Mouse (Mus musculus) neural tube, embryonic 14.5 days (tissue): Measurements from ENCODE around the gene Ubr4. TPM values are rescaled to one million over a fixed set of nuclear protein-coding genes. Genes with fewer than 3 reads are reported as not detected.

Experiments used
- ATAC-seq: fragments of 200-750 bp; cut with Nextera tagmentation; 2 replicates; pipeline ENCODE4 v1.8.0; 2017; ENCODE audit warnings: low read depth, mild to moderate bottlenecking, moderate TSS enrichment, moderate library complexity
- H3K27ac ChIP-seq: fragments of 300-500 bp; sonication (generic); 2 replicates; pipeline ENCODE4 v1.5.1; 2014; ENCODE audit warnings: low read depth, mild to moderate bottlenecking, control low read depth, low read length, moderate library complexity, mixed read lengths
- H3K27me3 ChIP-seq: fragments of 300-500 bp; sonication (generic); 2 replicates; pipeline ENCODE4 v1.6.1; 2014; ENCODE audit warnings: low read length; ENCODE audit not compliant: control insufficient read depth, insufficient read depth
- H3K36me3 ChIP-seq: fragments of 300-500 bp; sonication (generic); 2 replicates; pipeline ENCODE4 v1.6.1; 2014; ENCODE audit warnings: low read length, mixed read lengths; ENCODE audit not compliant: control insufficient read depth, insufficient read depth
- H3K4me1 ChIP-seq: fragments of 300-500 bp; sonication (generic); 2 replicates; pipeline ENCODE4 v1.6.1; 2014; ENCODE audit warnings: low read length; ENCODE audit not compliant: control insufficient read depth, insufficient read depth
- H3K4me2 ChIP-seq: fragments of 300-500 bp; sonication (generic); 2 replicates; pipeline ENCODE4 v1.6.1; 2014; ENCODE audit warnings: mild to moderate bottlenecking, low read depth, low read length, control low read depth
- H3K4me3 ChIP-seq: fragments of 300-500 bp; sonication (generic); 2 replicates; pipeline ENCODE4 v1.5.1; 2014; ENCODE audit warnings: low read depth, low read length, control low read depth, mixed read lengths
- H3K9ac ChIP-seq: fragments of 300-500 bp; sonication (generic); replicated peaks from 2 replicates; pipeline ENCODE4 v1.6.1; 2014; ENCODE audit warnings: low read depth, mild to moderate bottlenecking, control low read depth, low read length, mixed read lengths
- H3K9me3 ChIP-seq: fragments of 300-500 bp; sonication (generic); 2 replicates; pipeline ENCODE4 v1.6.1; 2016; ENCODE audit warnings: low read length; ENCODE audit not compliant: control insufficient read depth
- WGBS: fragments of 180-500 bp; shearing (Covaris S2); extraction: QIAGEN DNeasy Blood & Tissue Kit; methylation state at CpG from one replicate; pipeline ENCODE4 v1.1.7; 2014; 5-methylcytosine and 5-hydroxymethylcytosine counted together
- polyA plus RNA-seq: library from polyadenylated mRNA; unstranded; fragments of >200 nt; fragmentation: Nextera tagmentation; extraction: Ambion mirVana; gene quantifications from 2 replicates; pipeline ENCODE4 v1.2.1, GENCODE M21; 2014

Ubr4 gene
- polyA plus RNA-seq, 1 experiment from 2014 or later, result 99.2 TPM

DNA sequence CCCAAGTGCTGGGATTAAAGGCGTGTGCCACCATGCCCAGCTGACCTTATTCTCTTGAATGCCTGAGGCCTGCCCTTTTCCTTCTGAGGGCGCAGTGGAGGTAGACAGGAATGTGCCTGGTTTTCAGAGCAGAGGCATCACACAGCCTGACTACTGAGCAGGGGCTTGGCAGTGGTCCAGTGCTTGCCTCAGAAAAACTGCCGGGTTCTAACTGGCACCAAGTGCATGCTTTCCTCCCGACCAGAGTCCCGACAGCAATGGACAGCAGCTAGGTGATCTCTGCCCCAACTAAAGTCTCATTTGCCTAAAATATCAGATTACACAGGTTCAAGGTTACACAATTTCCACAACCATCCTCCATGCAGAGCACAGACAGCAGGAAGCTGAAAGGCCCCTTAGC, 8.7 kb upstream of the Ubr4 start:
- Histone ChIP-seq H3K27me3 (no peaks in the 10 kb centered on the region), H3K4me3 (no peak overlapping the region), H3K36me3 (peaks cover 17% of the 10 kb centered on the region), H3K9me3 (no peaks in the 10 kb centered on the region), H3K4me1 (no peaks in the 10 kb centered on the region), H3K27ac (no peak overlapping the region), H3K9ac (no peak overlapping the region), H3K4me2 (no peak overlapping the region)
- 69% methylated on average over 5 of the region's 5 CpGs for WGBS
- no peak for ATAC-seq

DNA sequence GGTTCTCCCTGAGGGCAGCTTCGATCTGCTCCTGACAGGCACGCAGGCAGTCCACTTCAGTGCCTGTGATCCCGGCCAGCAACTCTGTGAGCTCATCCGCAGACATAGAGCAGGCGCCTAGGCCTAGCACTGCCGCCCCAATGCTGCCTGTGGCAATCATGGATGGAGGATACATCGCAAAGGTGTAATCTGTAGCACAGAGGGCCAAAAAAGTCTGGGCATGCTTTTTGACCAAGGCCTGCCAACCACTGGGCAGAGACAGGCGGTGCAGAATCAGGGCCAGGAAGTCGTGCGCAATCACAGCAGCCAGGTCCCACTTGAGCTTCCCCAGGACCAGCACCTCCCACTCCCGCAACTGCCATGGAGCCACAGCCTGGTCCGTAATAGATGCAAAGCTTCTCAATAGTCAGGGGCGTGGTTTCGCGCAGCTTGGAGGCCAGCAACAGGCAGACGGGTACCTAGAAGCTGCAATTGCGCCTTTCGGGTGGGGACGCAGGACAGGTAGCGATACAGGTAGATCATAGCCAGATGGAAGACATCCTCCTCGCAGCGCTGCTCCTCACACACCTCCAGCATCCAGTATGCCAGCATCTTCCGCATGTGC, 6.9 kb upstream of the Ubr4 start:
- H3K9ac ChIP-seq, result no peak overlapping the region
- H3K36me3 ChIP-seq, result peaks cover 25% of the 10 kb centered on the region
- H3K27ac ChIP-seq, result no peak overlapping the region
- H3K4me3 ChIP-seq, result no peak overlapping the region
- no peak overlapping the region for H3K4me2 ChIP-seq
- H3K4me1 ChIP-seq, result no peaks in the 10 kb centered on the region
- H3K27me3 ChIP-seq, result no peaks in the 10 kb centered on the region
- H3K9me3 ChIP-seq, result no peaks in the 10 kb centered on the region
- ATAC-seq, result no peak
- WGBS, result 76% methylated on average over 23 of the region's 23 CpGs

DNA sequence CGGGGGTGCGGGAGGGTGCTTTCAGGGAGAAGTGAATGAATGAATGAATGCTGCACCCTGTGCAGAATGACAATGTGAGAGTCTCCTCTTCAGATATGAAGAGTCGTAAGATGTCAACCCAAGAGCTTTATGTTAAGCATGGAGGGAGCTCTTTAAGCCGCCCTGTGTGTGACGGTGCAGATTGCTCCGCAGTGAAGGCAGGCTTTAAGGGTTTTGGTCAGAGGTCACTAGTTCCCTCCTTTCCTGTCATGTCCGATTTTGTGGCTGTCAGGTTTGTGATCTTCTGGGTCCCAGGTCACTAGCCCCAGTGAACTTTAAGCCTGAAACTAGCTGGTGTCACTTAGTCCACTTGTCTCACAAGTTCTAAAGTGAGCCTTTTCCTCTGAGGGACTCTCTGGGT, 423 bp downstream of the Ubr4 start:
- ATAC-seq, result no peak; the same call in 1 of the 2 replicates
- Histone ChIP-seq H3K27ac (peak overlapping the region; percentile 94), H3K4me1 (peaks cover 12% of the 10 kb centered on the region), H3K4me3 (peak overlapping the region; percentile 78), H3K36me3 (peaks cover 21% of the 10 kb centered on the region), H3K9me3 (no peaks in the 10 kb centered on the region), H3K4me2 (peak overlapping the region; percentile 98), H3K27me3 (no peaks in the 10 kb centered on the region), H3K9ac (peak overlapping the region; percentile 87)
- WGBS, result 1% methylated on average over 7 of the region's 7 CpGs

GRCm38 (mm10) chr4:139357211-139357610, 4.8 kb downstream of the Ubr4 start:
- no peak overlapping the region for H3K4me2 ChIP-seq
- no peaks in the 10 kb centered on the region for H3K9me3 ChIP-seq
- H3K27me3 ChIP-seq, result no peaks in the 10 kb centered on the region
- no peak overlapping the region for H3K9ac ChIP-seq
- H3K36me3 ChIP-seq, result peaks cover 31% of the 10 kb centered on the region
- no peak overlapping the region for H3K4me3 ChIP-seq
- H3K4me1 ChIP-seq, result peaks cover 4% of the 10 kb centered on the region; the same call in 1 of the 2 replicates
- WGBS, result 97% methylated on average over 3 of the region's 3 CpGs
- no peak for ATAC-seq
- no peak overlapping the region for H3K27ac ChIP-seq

GRCm38 (mm10) chr4:139360761-139361548, 8.5 kb downstream of the Ubr4 start:
- Histone ChIP-seq H3K9me3 (no peaks in the 10 kb centered on the region), H3K4me2 (no peak overlapping the region), H3K36me3 (peaks cover 61% of the 10 kb centered on the region), H3K27ac (no peak overlapping the region), H3K27me3 (no peaks in the 10 kb centered on the region), H3K9ac (no peak overlapping the region), H3K4me3 (no peak overlapping the region), H3K4me1 (no peaks in the 10 kb centered on the region)
- WGBS, result 93% methylated on average over 11 of the region's 11 CpGs
- no peak for ATAC-seq

- no peak for ATAC-seq
- WGBS, result 96% methylated on average over 3 of the region's 3 CpGs
- H3K4me2 ChIP-seq, result no peak overlapping the region
- no peak overlapping the region for H3K9ac ChIP-seq
- no peak overlapping the region for H3K27ac ChIP-seq
- peaks cover 85% of the 10 kb centered on the region for H3K36me3 ChIP-seq
- no peak overlapping the region for H3K4me3 ChIP-seq
- H3K9me3 ChIP-seq, result no peaks in the 10 kb centered on the region
- H3K4me1 ChIP-seq, result no peaks in the 10 kb centered on the region
- no peaks in the 10 kb centered on the region for H3K27me3 ChIP-seq
Observed at GRCm38 (mm10) chr4:139367336-139367735, 14.9 kb downstream of the Ubr4 start.

- no peak overlapping the region for H3K9ac ChIP-seq
- peaks cover 79% of the 10 kb centered on the region for H3K36me3 ChIP-seq
- no peaks in the 10 kb centered on the region for H3K4me1 ChIP-seq
- no peak overlapping the region for H3K4me3 ChIP-seq
- H3K4me2 ChIP-seq, result no peak overlapping the region
- no peak for ATAC-seq
- H3K9me3 ChIP-seq, result no peaks in the 10 kb centered on the region
- no peaks in the 10 kb centered on the region for H3K27me3 ChIP-seq
- H3K27ac ChIP-seq, result no peak overlapping the region
- WGBS, result over 99% methylated on average over 5 of the region's 5 CpGs
Observed at GRCm38 (mm10) chr4:139368038-139368437, 15.6 kb downstream of the Ubr4 start.

DNA sequence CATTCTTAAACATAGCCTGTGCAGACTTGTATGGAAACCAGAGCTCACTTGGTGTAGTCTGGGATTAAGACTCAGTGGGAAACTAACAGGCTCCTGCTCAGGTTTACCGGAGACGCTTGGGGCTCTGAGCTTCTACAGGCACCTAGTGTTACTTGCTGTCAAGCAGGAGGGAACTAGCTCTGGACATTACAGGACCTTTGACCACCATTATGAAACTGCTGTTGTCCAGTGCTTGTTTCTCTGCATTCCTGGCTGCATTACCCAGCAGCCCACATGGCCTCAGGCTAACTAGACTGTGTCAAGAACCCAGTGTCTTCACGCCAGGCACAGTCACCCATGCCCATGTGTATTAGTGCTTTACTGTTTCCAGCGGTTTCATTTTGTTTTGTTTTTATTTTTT, 20.7 kb downstream of the Ubr4 start:
- Histone ChIP-seq H3K4me1 (no peaks in the 10 kb centered on the region), H3K36me3 (peaks cover 64% of the 10 kb centered on the region), H3K9ac (no peak overlapping the region), H3K27ac (no peak overlapping the region), H3K4me3 (no peak overlapping the region), H3K27me3 (no peaks in the 10 kb centered on the region), H3K4me2 (no peak overlapping the region), H3K9me3 (no peaks in the 10 kb centered on the region)
- 95% methylated on average over 4 of the region's 4 CpGs for WGBS
- ATAC-seq, result no peak

DNA sequence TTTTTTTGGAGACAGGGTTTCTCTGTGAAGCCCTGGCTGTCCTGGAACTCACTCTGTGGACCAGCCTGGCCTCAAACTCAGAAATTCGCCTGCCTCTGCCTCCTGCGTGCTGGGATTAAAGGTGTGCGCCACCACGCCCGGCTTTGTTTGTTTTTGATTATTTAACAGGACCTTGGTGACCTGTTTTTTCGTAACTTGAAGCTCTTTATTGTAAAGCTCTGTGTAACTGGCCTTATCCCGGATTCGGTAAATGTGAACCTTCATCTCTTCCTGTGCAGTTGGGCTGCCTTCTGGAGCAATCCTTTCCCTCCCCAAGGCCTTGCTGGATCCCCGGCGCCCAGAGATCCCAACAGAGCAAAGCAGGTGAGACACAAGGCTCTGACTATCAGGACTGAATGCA, 21.1 kb downstream of the Ubr4 start:
- H3K27me3 ChIP-seq, result no peaks in the 10 kb centered on the region
- ATAC-seq, result no peak
- H3K36me3 ChIP-seq, result peaks cover 60% of the 10 kb centered on the region
- no peaks in the 10 kb centered on the region for H3K4me1 ChIP-seq
- H3K9me3 ChIP-seq, result no peaks in the 10 kb centered on the region
- no peak overlapping the region for H3K27ac ChIP-seq
- 93% methylated on average over 10 of the region's 10 CpGs for WGBS
- no peak overlapping the region for H3K9ac ChIP-seq
- H3K4me2 ChIP-seq, result no peak overlapping the region
- no peak overlapping the region for H3K4me3 ChIP-seq
